Mouse (Mus musculus) erythroblast, embryonic 14.5 days (primary cell): ENCODE results near the gene Carmil2.

Experiments
- GATA1 ChIP-seq: IDR thresholded peaks from 2 replicates; pipeline ENCODE4 v1.6.1; 2012; ENCODE audit warnings: low read length, inconsistent platforms, mixed read lengths
- TAL1 ChIP-seq: IDR thresholded peaks from 3 replicates; pipeline ENCODE4 v1.6.1; 2012; ENCODE audit warnings: low read length, inconsistent platforms, mixed read lengths

DNA sequence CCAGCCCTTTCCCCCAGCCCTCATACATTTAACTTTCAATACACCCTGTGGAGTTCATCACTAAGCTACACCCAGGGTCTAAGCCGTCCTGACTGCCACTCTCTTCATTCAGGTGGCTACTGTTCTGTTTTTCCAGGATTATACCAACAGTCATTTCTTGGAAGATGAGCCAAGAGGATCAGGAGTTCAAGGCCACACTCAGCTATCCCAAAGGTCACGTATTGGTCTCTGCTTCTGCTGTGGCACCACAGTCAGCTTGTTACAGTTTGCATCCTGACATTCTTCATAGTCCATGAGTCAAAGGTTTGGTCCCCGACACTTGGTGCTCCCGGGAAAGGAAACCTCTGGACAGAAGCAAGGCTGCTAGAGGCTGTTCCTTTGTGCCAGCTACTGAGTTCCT is 33.6 kb downstream of the Carmil2 start:
- TF ChIP-seq GATA1: no peak
- TF ChIP-seq TAL1: no peak
